Mouse (Mus musculus): ENCODE measurements at regions not wholly inside any gene's neighbourhood (a gene's known extent, or its start where the extent isn't known, plus 50 kb on each side); places are given as distances from the start of the nearest gene placed in this dataset.

- H3K27me3 ChIP-seq (ENCODE audit: control insufficient read depth, insufficient read depth, insufficient read length), result no peaks in the 10 kb centered on the region
- no peaks in the 10 kb centered on the region for H3K79me3 ChIP-seq (ENCODE audit: low read depth)
- no peaks in the 10 kb centered on the region for H3K36me3 ChIP-seq (ENCODE audit: control insufficient read depth, insufficient read depth)
- H3K4me3 ChIP-seq (ENCODE audit: insufficient read depth, poor library complexity, severe bottlenecking), result no peak overlapping the region
- TF ChIP-seq MAX (IDR thresholded peaks at IDR 0.05) (no peak), CEBPB (IDR thresholded peaks at IDR 0.05; ENCODE audit: low read depth) (no peak), MYOD1 (IDR thresholded peaks at IDR 0.05; ENCODE audit: control insufficient read depth, insufficient read length, low read depth) (no peak), MYOG (IDR thresholded peaks at IDR 0.05; ENCODE audit: control insufficient read depth, extremely low read depth, insufficient read length) (no peak), USF1 (IDR thresholded peaks at IDR 0.05; ENCODE audit: low read depth) (no peak), FOSL1 (IDR thresholded peaks at IDR 0.05; ENCODE audit: insufficient read depth, low read length, poor library complexity, severe bottlenecking) (no peak), CTCF (IDR thresholded peaks at IDR 0.05; ENCODE audit: control insufficient read depth, insufficient read depth, insufficient read length) (no peak)
- H3K79me2 ChIP-seq (ENCODE audit: control insufficient read depth, insufficient read depth), result no peaks in the 10 kb centered on the region
- no peak overlapping the region for H3ac ChIP-seq (ENCODE audit: control insufficient read depth, insufficient read length, low read depth)
These were observed 57.2 kb upstream of the Nabp1 start for GRCm38 (mm10) chr1:51535414-51535813.

GRCm38 (mm10) chr1:51531360-51531759 lies 53.1 kb upstream of the Nabp1 start:
- H3K27me3 ChIP-seq (ENCODE audit: control insufficient read depth, insufficient read depth, insufficient read length), result no peaks in the 10 kb centered on the region
- TF ChIP-seq MAX (IDR thresholded peaks at IDR 0.05), result no peak
- TF ChIP-seq MYOD1 (IDR thresholded peaks at IDR 0.05; ENCODE audit: control insufficient read depth, insufficient read length, low read depth), result no peak
- no peak for TF ChIP-seq CTCF (IDR thresholded peaks at IDR 0.05; ENCODE audit: control insufficient read depth, insufficient read depth, insufficient read length)
- no peak for TF ChIP-seq USF1 (IDR thresholded peaks at IDR 0.05; ENCODE audit: low read depth)
- TF ChIP-seq FOSL1 (IDR thresholded peaks at IDR 0.05; ENCODE audit: insufficient read depth, low read length, poor library complexity, severe bottlenecking), result no peak
- TF ChIP-seq MYOG (IDR thresholded peaks at IDR 0.05; ENCODE audit: control insufficient read depth, extremely low read depth, insufficient read length), result no peak
- TF ChIP-seq CEBPB (IDR thresholded peaks at IDR 0.05; ENCODE audit: low read depth), result no peak
- no peaks in the 10 kb centered on the region for H3K79me3 ChIP-seq (ENCODE audit: low read depth)
- H3ac ChIP-seq (ENCODE audit: control insufficient read depth, insufficient read length, low read depth), result no peak overlapping the region
- no peaks in the 10 kb centered on the region for H3K36me3 ChIP-seq (ENCODE audit: control insufficient read depth, insufficient read depth)
- H3K79me2 ChIP-seq (ENCODE audit: control insufficient read depth, insufficient read depth), result no peaks in the 10 kb centered on the region
- no peak overlapping the region for H3K4me3 ChIP-seq (ENCODE audit: insufficient read depth, poor library complexity, severe bottlenecking)

- Histone ChIP-seq H3K4me3 (ENCODE audit: insufficient read depth, poor library complexity, severe bottlenecking) (no peak overlapping the region), H3K79me2 (ENCODE audit: control insufficient read depth, insufficient read depth) (no peaks in the 10 kb centered on the region), H3K36me3 (ENCODE audit: control insufficient read depth, insufficient read depth) (no peaks in the 10 kb centered on the region), H3K27me3 (ENCODE audit: control insufficient read depth, insufficient read depth, insufficient read length) (no peaks in the 10 kb centered on the region), H3K79me3 (ENCODE audit: low read depth) (no peaks in the 10 kb centered on the region), H3ac (ENCODE audit: control insufficient read depth, insufficient read length, low read depth) (no peak overlapping the region)
- TF ChIP-seq CEBPB (IDR thresholded peaks at IDR 0.05; ENCODE audit: low read depth) (no peak), MYOD1 (IDR thresholded peaks at IDR 0.05; ENCODE audit: control insufficient read depth, insufficient read length, low read depth) (no peak), FOSL1 (IDR thresholded peaks at IDR 0.05; ENCODE audit: insufficient read depth, low read length, poor library complexity, severe bottlenecking) (no peak), USF1 (IDR thresholded peaks at IDR 0.05; ENCODE audit: low read depth) (no peak), CTCF (IDR thresholded peaks at IDR 0.05; ENCODE audit: control insufficient read depth, insufficient read depth, insufficient read length) (no peak)
These were observed 52.1 kb upstream of the Nabp1 start for GRCm38 (mm10) chr1:51530191-51530926.

DNA sequence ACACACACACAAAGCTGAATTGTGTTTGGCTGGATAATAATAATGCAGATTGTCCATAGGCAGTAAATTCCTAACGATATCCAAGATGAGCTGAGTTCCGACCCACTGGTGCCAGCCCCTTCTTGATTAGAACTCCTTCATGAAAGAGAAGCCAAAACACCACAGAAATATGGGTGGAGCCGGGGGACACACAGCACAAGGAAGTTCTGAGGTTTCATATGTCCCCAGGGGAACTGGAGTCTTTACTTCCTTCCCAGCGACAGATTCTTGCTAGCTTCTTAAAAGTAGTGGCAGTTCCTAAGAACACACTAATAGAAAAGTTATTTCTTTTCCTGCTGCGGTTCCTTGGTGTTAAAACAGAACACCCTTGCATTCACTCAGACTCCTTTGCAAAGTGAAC lies 51.4 kb upstream of the Nabp1 start:
- TF ChIP-seq MYOD1 (IDR thresholded peaks at IDR 0.05; ENCODE audit: control insufficient read depth, insufficient read length, low read depth) (no peak), MAX (IDR thresholded peaks at IDR 0.05) (no peak), FOSL1 (IDR thresholded peaks at IDR 0.05; ENCODE audit: insufficient read depth, low read length, poor library complexity, severe bottlenecking) (no peak), CEBPB (IDR thresholded peaks at IDR 0.05; ENCODE audit: low read depth) (no peak), MYOG (IDR thresholded peaks at IDR 0.05; ENCODE audit: control insufficient read depth, extremely low read depth, insufficient read length) (no peak), CTCF (IDR thresholded peaks at IDR 0.05; ENCODE audit: control insufficient read depth, insufficient read depth, insufficient read length) (no peak), USF1 (IDR thresholded peaks at IDR 0.05; ENCODE audit: low read depth) (no peak)
- Histone ChIP-seq H3ac (ENCODE audit: control insufficient read depth, insufficient read length, low read depth) (no peak overlapping the region), H3K27me3 (ENCODE audit: control insufficient read depth, insufficient read depth, insufficient read length) (no peaks in the 10 kb centered on the region), H3K79me2 (ENCODE audit: control insufficient read depth, insufficient read depth) (no peaks in the 10 kb centered on the region), H3K36me3 (ENCODE audit: control insufficient read depth, insufficient read depth) (no peaks in the 10 kb centered on the region), H3K79me3 (ENCODE audit: low read depth) (no peaks in the 10 kb centered on the region), H3K4me3 (ENCODE audit: insufficient read depth, poor library complexity, severe bottlenecking) (no peak overlapping the region)

DNA sequence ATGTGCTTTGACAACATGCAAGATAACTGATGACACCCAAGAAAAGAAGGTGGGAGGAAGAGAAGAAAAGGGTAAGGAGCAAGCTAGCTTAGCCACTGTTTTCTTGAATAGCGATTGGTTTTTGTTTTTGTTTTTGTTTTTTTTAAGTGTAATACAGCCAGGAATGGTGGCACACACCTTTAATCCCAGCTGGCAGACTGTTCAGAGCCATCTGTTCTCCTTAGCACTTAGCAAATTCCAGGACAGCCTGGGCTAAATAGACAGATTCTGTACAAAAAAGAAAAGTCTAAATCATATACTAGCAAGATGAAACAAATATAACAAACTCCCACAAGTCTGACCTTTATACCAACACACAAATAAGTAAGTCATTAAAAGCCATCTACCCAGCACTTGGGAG lies 50.4 kb upstream of the Nabp1 start:
- H3K36me3 ChIP-seq (ENCODE audit: control insufficient read depth, insufficient read depth), result no peaks in the 10 kb centered on the region
- H3ac ChIP-seq (ENCODE audit: control insufficient read depth, insufficient read length, low read depth), result no peak overlapping the region
- no peaks in the 10 kb centered on the region for H3K79me3 ChIP-seq (ENCODE audit: low read depth)
- no peaks in the 10 kb centered on the region for H3K27me3 ChIP-seq (ENCODE audit: control insufficient read depth, insufficient read depth, insufficient read length)
- no peak overlapping the region for H3K4me3 ChIP-seq (ENCODE audit: insufficient read depth, poor library complexity, severe bottlenecking)
- no peak for TF ChIP-seq CTCF (IDR thresholded peaks at IDR 0.05; ENCODE audit: control insufficient read depth, insufficient read depth, insufficient read length)
- H3K79me2 ChIP-seq (ENCODE audit: control insufficient read depth, insufficient read depth), result no peaks in the 10 kb centered on the region
